Mouse (Mus musculus) spleen, adult 2 months (tissue): ENCODE data around the gene Slc44a3. TPM values are rescaled to one million over a fixed set of nuclear protein-coding genes. Genes with fewer than 3 reads are reported as not detected.

Experiments
- DNase-seq, 2 experiments: peaks; one replicate each; pipeline versions ENCODE4 v3.0.0 to v3.0.0-alpha.2; 2012 to 2021; ENCODE audit warnings: low spot score in 2 of 2, low read depth in 1 of 2
- H3K27ac ChIP-seq: fragments of 200-500 bp; 2 replicates; pipeline ENCODE4 v1.5.1; 2012; ENCODE audit warnings: low read length, inconsistent platforms; ENCODE audit not compliant: insufficient read depth
- H3K27me3 ChIP-seq: fragments of 200-500 bp; 2 replicates; pipeline ENCODE4 v1.6.1; 2012; ENCODE audit warnings: mild to moderate bottlenecking, moderate library complexity, low read length, inconsistent platforms; ENCODE audit not compliant: control insufficient read depth, insufficient read depth
- H3K36me3 ChIP-seq: fragments of 200-500 bp; 2 replicates; pipeline ENCODE4 v1.6.1; 2012; ENCODE audit warnings: mild to moderate bottlenecking, low read length, inconsistent platforms; ENCODE audit not compliant: control insufficient read depth, insufficient read depth
- H3K4me1 ChIP-seq: fragments of 200-500 bp; 2 replicates; pipeline ENCODE4 v1.6.1; 2011; ENCODE audit warnings: inconsistent platforms; ENCODE audit not compliant: control insufficient read depth, insufficient read depth, insufficient read length
- H3K4me3 ChIP-seq: fragments of 200-500 bp; 2 replicates; pipeline ENCODE4 v1.5.1; 2011; ENCODE audit warnings: mild to moderate bottlenecking, inconsistent platforms; ENCODE audit not compliant: insufficient read depth, insufficient read length; ENCODE audit errors: extremely low read depth
- CTCF ChIP-seq: fragments of 200-500 bp; IDR thresholded peaks from 2 replicates; pipeline ENCODE4 v1.5.1; 2011; ENCODE audit warnings: mild to moderate bottlenecking, inconsistent platforms; ENCODE audit not compliant: insufficient read depth, insufficient read length, insufficient replicate concordance; ENCODE audit errors: extremely low read depth
- POLR2A ChIP-seq: fragments of 200-500 bp; IDR thresholded peaks from 2 replicates; pipeline ENCODE4 v1.6.1; 2011; ENCODE audit warnings: low read depth, low read length, inconsistent platforms
- WGBS: fragments of 180-500 bp; shearing (Covaris S2); methylation state at CpG from one replicate; pipeline ENCODE4 v1.1.7; 2018; 5-methylcytosine and 5-hydroxymethylcytosine counted together
- polyA plus RNA-seq: library from polyadenylated mRNA; depleted of rRNA; stranded (reverse); fragments of >200 nt; gene quantifications from 2 replicates; pipeline ENCODE4 v1.2.3, GENCODE M21; 2012

Gene Slc44a3
- polyA plus RNA-seq, 1 experiment: 0.29 TPM

GRCm38 (mm10) chr3:121566901-121567300, 34.7 kb upstream of the Slc44a3 start:
- Histone ChIP-seq H3K4me3 (no peak overlapping the region), H3K27ac (no peak overlapping the region), H3K27me3 (no peaks in the 10 kb centered on the region), H3K36me3 (no peaks in the 10 kb centered on the region), H3K4me1 (no peaks in the 10 kb centered on the region)
- 54% methylated on average over 4 of the region's 4 CpGs for WGBS
- DNase-seq: no peak
- TF ChIP-seq POLR2A: no peak
- no peak for TF ChIP-seq CTCF

- Histone ChIP-seq H3K27me3 (no peaks in the 10 kb centered on the region), H3K36me3 (no peaks in the 10 kb centered on the region), H3K4me3 (no peak overlapping the region), H3K27ac (no peak overlapping the region), H3K4me1 (no peaks in the 10 kb centered on the region)
- DNase-seq: no peak
- no peak for TF ChIP-seq POLR2A
- no peak for TF ChIP-seq CTCF
- 85% methylated on average over 3 of the region's 3 CpGs for WGBS
Measured at GRCm38 (mm10) chr3:121561803-121562202, 29.6 kb upstream of the Slc44a3 start.

- Histone ChIP-seq H3K4me3 (no peak overlapping the region), H3K4me1 (no peaks in the 10 kb centered on the region), H3K27ac (no peak overlapping the region), H3K27me3 (no peaks in the 10 kb centered on the region), H3K36me3 (no peaks in the 10 kb centered on the region)
- TF ChIP-seq POLR2A: no peak
- TF ChIP-seq CTCF: no peak
- DNase-seq: no peak
- 84% methylated on average over 14 of the region's 14 CpGs for WGBS
Measured at GRCm38 (mm10) chr3:121560115-121560865, 28.1 kb upstream of the Slc44a3 start.

- H3K27me3 ChIP-seq: no peaks in the 10 kb centered on the region
- 93% methylated on average over 15 of the region's 15 CpGs for WGBS
- no peak for TF ChIP-seq POLR2A
- H3K4me1 ChIP-seq: no peaks in the 10 kb centered on the region
- H3K36me3 ChIP-seq: no peaks in the 10 kb centered on the region
- DNase-seq: no peak
- no peak overlapping the region for H3K4me3 ChIP-seq
- H3K27ac ChIP-seq: no peak overlapping the region
Measured at GRCm38 (mm10) chr3:121559406-121560114, 27.4 kb upstream of the Slc44a3 start.

GRCm38 (mm10) chr3:121558861-121559260, 26.7 kb upstream of the Slc44a3 start:
- no peak overlapping the region for H3K4me3 ChIP-seq

GRCm38 (mm10) chr3:121556304-121556703, 24.1 kb upstream of the Slc44a3 start:
- no peaks in the 10 kb centered on the region for H3K36me3 ChIP-seq
- WGBS: 82% methylated on average over 7 of the region's 7 CpGs
- H3K27me3 ChIP-seq: no peaks in the 10 kb centered on the region
- no peak for TF ChIP-seq POLR2A
- no peak for TF ChIP-seq CTCF
- H3K4me1 ChIP-seq: no peaks in the 10 kb centered on the region
- DNase-seq: no peak
- no peak overlapping the region for H3K4me3 ChIP-seq
- H3K27ac ChIP-seq: no peak overlapping the region

More at GRCm38 (mm10) chr3:121558861-121559260, 26.7 kb upstream of the Slc44a3 start:
- 90% methylated on average over 8 of the region's 8 CpGs for WGBS
- no peak for TF ChIP-seq POLR2A
- TF ChIP-seq CTCF: no peak
- no peak overlapping the region for H3K27ac ChIP-seq
- DNase-seq: no peak
- H3K36me3 ChIP-seq: no peaks in the 10 kb centered on the region
- no peaks in the 10 kb centered on the region for H3K27me3 ChIP-seq
- no peaks in the 10 kb centered on the region for H3K4me1 ChIP-seq

GRCm38 (mm10) chr3:121553294-121553693, 21.1 kb upstream of the Slc44a3 start:
- 44% methylated on average over 14 of the region's 14 CpGs for WGBS
- TF ChIP-seq POLR2A (no peak), CTCF (no peak)
- no peak overlapping the region for H3K4me3 ChIP-seq
- no peak overlapping the region for H3K27ac ChIP-seq
- no peaks in the 10 kb centered on the region for H3K4me1 ChIP-seq
- no peak for DNase-seq
- no peaks in the 10 kb centered on the region for H3K36me3 ChIP-seq
- no peaks in the 10 kb centered on the region for H3K27me3 ChIP-seq
